Mouse (Mus musculus): ENCODE results near the gene Arxes1.
"Not testable (repeated sequence)": the region's sequence is repeated elsewhere in the genome, so short reads cannot be mapped to it uniquely, and the experiment has no call there.

The Arxes1 gene

DNA sequence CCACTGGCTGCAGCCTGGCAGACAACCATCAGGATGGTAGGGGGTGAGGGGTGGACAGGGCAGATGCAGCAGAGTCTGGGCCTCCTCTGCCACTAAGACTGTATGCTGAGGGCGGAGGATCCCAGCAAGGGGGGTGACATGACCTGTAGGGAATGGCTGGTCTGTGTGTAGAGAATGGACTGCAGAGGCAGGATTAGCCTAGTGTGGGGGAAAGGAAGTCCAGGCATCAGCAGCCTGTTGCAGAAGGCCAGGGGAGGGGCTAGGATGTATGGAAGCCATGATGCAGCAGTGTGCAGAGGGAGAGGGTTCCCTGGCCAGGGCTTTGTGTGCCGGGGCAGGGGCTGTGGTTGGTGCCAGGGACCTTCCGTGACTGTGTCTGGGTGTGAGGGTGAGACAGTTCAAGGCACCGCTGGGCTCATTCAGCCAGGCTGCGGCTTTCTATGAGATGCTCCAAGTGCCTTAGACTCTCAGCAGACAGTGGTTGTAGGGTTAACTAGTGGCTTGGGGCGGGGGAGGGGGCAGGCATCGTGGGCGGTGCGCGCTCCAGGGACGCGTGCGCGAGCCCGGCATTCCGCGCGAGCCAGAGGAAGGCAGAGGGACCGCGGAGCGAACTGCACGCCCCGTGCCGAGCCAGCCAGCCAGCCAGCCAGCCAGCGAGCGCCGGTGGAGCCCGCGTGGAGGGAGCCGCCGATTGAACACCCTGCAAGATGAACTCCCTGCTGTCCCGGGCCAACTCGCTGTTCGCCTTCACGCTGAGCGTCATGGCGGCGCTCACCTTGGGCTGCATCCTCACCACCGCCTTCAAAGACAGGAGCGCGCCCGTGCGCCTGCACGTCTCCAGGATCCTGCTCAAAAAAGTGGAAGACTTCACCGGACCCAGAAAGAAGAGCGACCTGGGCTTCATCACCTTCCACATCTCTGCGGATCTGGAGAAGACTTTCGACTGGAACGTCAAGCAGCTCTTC lies at the start of gene Arxes1:
Gene Arxes1, plus strand, starts transcription at position 569 of the 965 bp plus-strand sequence.
- DNase-seq (ENCODE audit: low spot score in 2 of 2): peak; percentile 30 to 39

DNA sequence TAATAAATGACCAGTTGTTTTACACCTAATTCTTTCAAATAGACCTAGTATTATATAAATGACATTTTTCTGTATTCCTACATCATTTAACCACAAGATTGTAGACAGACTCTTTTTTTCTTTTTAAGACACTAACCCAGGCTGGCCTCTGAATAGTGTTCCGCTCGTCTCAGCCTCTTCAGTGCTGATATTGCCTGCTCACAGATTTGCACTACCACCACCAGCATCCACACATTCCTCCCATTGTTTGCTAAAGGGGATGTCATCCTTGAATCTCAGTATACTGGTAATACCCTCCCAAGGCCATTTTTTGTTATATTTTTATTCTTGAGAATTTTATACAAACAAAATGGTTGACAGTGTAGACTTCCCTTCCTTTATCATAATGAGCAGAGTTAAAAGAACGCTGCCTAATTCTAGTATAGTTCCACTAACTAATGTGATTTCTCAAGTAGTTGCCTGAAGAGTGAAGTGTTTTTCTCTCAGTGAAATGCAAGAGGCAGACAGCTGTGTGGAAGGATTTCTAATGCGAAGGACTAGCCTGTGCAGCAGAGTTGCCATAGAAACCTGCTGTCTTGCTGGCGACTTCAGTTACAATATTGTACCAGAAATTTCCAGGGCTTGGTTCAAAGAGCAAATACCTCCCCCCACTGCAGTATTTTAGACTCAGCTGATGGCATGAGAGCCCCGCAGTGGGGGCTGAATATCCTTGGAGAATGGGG lies 48.5 kb upstream of the Arxes1 start:
- peak; percentile 34 to 63 for DNase-seq (ENCODE audit: low spot score in 2 of 2)

DNA sequence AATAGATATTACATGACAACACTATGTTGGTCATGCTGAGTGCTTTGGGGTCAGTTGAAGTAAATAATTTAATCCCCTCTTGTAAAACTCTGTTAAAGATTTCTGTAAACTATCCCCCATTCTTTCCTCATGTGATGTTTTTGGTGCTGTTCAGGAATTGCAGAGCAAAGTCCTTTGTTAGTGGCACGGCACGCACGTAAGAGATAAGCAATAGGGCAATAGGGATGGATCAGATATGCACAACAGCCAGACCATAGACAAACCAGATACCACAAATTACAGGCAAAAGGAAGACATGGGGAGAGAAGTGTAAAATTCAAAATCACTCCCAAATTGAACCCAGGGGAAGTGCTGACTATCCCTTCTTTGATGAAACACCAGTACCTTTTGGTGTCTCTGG lies 46.9 kb upstream of the Arxes1 start:
- DNase-seq (ENCODE audit: low spot score in 2 of 2): no peak

DNA sequence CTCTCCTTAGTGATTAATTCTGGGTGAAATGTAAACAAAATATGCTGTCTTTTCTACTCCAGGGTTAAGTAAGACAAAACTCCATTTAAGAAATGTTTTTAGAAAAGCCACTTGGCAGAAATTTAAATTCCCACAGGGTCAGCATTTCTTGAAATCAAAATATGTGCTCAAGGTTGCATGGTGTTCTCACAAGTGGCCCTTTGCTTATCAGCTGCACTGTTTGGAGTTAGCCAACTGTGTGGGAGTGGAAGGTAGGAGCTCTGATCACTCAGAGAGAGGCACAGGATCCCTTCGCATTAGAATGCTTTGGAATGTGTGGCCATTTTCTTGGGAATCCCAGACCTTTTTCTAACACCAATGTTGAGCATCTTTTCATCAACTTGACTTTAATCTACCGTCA lies 42.5 kb upstream of the Arxes1 start:
- no peak for DNase-seq (ENCODE audit: low spot score in 2 of 2)

DNA sequence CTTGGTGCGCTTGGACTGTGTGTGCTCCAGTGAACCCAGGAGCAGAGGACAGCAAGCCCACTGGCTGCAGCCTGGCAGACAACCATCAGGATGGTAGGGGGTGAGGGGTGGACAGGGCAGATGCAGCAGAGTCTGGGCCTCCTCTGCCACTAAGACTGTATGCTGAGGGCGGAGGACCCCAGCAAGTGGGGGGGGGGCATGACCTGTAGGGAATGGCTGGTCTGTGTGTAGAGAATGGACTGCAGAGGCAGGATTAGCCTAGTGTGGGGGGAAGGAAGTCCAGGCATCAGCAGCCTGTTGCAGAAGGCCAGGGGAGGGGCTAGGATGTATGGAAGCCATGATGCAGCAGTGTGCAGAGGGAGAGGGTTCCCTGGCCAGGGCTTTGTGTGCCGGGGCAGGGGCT lies 40.0 kb upstream of the Arxes1 start:
- not testable (repeated sequence) for DNase-seq (ENCODE audit: low spot score in 2 of 2)

DNA sequence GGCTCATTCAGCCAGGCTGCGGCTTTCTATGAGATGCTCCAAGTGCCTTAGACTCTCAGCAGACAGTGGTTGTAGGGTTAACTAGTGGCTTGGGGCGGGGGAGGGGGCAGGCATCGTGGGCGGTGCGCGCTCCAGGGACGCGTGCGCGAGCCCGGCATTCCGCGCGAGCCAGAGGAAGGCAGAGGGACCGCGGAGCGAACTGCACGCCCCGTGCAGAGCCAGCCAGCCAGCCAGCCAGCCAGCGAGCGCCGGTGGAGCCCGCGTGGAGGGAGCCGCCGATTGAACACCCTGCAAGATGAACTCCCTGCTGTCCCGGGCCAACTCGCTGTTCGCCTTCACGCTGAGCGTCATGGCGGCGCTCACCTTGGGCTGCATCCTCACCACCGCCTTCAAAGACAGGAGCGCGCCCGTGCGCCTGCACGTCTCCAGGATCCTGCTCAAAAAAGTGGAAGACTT lies 39.5 kb upstream of the Arxes1 start, which contains the start of gene Arxes2:
Gene Arxes2, plus strand, starts transcription at position 161 of the 456 bp plus-strand sequence.
- peak in 1 of 2 experiments; percentile 39 for DNase-seq (ENCODE audit: low spot score in 2 of 2)

DNA sequence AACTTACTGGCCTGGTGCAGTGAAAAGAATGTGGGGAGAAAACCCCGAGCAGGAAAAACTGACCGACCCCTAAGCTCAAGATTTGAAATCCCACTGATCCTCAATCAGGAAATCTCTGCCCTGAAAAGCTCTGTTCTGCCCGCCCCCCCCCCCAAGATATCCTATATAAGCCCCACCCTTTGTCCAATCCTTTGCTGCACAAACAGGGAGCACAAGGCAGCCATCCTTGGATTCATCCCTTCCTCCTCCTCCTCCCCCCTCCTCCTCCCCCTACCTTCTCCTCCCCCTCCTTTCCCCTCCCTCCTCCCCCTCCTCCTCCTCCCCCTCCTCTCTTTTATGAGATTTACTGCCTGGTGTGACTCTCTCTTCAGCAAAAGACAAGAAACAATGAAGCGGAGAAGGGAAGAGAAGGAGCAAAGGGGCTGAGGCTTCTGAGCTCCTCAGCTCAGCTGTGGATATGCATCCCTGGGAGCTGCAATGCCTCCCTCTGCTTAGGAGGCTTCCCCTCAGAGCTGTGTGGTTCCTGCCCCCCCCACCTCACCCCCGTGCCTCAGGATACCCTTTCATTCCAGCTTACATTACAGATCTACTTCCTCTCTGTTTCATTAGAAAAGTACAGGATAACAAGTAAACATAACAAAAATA lies 25.8 kb upstream of the Arxes1 start:
- no peak for DNase-seq (ENCODE audit: low spot score in 2 of 2)

DNA sequence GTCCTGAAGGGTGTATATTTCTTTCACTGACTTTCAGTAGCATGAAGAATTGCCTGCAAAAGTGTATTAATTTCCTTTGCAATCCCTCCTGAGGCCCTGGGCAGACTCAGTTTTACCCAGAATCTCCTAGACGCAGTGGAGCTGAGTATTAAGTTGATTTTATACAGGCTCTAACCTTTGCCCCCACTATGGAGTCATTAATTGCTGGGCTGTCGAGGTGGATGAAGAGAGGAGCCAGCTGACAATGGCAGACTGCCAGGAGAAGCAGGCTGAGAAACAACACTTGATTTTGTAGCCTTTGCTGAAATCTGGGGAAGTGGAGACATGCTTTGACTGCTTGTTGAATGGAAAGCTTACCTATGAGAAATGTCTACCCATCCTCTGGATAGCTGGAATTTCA lies 18.8 kb upstream of the Arxes1 start:
- DNase-seq (ENCODE audit: low spot score in 2 of 2): peak in 1 of 2 experiments; percentile 22

DNA sequence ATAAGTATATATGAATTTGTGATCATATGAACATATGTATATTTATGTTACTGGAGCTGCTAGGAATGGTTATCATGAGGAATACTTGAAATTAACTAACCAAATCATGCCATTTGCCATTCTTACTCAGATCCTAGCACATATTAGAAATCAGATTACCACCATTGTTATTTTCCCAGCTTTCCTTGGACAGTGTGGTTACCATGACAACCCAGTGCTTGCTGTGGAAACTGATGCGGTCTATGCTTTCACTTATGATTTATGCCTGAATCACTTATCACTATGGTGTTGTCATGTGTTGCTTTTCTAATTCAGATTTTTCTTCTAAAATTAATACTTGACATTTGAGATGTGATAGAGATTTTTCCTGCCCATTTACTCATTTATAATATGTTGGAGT lies 2.8 kb upstream of the Arxes1 start:
- DNase-seq (ENCODE audit: low spot score in 2 of 2): peak in 1 of 2 experiments; percentile 23

DNA sequence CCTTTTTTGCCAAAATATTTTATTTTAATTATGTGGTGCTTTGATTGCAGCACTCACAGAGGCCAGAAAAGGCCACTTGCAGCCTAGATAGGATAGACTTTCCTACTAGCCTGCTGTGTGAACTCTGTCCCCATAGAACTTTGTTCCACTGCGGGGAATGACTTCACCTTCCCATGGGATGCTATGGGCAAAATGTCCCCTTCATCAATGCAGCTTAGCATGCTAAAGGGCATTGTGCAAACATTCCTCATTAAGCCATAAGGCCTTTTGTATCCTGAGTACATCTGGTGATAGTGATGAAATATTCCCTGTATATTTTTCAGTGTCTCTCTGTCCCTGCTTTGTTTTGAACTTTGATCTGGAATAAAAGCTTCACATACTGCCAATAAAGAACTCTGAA lies 10.6 kb downstream of the Arxes1 start:
- no peak for DNase-seq (ENCODE audit: low spot score in 2 of 2)

DNA sequence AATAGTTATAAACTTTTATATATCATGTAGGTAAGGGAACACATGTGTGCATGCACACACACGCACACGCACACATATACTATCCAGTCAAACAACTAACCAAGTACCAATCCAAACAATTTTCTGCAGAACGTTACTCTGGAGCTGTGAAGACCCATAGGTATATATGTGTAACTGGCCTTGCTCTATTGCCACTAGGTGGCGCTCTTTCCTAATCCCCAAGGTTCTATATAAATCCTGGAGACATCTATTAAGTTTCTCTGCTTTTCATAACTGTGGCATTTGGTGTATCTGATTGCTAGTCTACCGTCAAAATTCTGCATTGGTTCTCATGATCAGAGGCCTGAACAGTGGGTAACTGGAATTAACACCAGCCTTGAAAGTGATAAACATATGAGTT lies 14.4 kb downstream of the Arxes1 start:
- DNase-seq (ENCODE audit: low spot score in 2 of 2): peak; percentile 69 to 78

DNA sequence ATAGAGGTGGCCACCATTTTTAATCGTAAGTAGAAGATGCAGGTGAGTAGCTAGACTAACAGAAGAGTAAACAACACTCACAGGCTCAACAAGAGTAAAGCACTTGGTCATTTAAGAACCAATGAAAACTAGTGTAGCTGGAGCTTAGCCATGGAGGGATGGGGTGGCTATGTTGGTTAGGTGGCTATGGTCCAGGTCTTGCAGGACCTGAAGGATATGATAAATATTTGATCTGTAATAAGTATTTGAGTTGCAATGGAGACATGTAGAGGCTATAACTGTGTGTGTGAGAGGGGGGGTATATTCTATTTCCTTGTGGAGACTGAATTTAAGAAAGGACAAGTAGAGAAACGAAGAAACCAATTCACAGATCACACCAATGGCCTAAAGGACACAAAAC lies 18.1 kb downstream of the Arxes1 start:
- DNase-seq (ENCODE audit: low spot score in 2 of 2): no peak

DNA sequence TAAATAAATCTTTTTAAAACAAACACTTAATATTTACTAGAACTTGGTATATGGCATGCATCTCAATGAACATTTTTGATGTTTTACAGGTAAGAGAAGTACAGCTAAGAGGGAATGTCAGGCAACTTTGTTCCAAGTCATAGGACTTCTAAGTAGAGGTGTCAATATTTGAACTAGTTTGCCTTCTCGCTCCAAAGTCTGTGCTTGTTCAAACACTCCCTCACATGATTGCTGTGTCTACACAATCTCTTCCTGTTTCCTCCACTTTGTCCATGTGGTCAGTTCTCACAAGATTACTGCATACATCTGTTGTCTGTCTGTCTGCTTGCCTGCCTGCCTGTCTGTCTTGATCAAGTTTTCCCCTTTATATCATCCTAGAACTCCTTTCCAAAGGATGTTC lies 27.5 kb downstream of the Arxes1 start:
- no peak for DNase-seq (ENCODE audit: low spot score in 2 of 2)

DNA sequence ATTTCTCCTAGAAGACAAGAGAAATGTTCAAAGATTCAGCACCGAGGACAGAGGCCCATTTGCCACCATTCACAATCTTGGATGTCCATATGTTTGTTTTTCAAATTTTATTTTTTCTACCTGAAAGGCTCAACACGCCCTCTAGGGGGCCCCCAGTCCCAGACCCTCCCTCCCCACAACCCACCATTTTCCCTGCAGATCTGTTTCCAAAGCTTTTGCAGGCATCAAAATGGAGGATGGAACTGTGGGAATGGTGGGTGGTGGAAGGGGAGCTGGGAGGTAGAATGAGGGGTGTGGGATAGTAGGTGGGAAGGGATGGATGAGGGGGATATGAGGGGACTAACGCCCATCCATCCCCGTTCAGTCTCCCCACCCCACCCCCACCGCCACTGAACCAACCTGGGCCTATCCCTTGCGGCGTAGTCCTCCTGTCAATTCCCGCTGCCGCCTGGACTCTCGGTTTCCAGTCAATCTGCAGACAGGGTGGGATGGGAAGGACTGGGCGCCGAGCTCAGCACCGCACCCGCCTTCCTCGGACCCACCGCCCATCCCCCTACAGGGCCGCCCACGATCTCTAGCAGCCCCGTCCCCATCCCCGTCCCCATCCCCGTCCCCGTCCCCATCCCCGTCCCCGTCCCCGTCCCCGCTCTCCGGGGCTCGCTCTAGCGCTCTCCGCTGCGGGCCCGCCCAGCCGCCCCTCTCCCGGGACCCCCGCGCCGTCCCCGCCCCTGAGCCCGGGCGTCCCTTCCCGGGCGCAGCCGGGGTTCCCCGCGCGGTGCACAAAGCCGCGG lies 34.2 kb downstream of the Arxes1 start:
- DNase-seq (ENCODE audit: low spot score in 2 of 2): peak; percentile 43 to 50

DNA sequence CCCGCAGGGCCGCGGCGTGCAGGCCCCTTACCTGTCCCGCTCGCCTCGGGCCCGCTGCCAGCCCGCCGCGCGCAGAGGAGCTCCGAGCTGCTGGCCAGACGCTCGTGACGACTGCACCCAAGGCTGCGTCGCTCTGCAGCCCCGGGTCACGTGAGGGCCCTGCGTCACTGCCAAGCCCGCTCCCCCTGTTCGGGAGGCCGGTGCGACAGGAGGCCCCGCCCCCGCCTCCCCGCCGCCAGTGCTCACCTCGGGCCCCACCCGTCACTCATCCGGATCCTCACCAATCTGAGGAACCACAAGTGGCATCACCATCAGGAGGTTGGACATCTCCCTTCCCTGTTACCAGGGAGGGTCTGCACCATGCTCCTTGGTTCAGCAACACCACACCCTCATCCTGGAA lies 34.9 kb downstream of the Arxes1 start, which contains the start of gene Bex2:
Gene Bex2, minus strand, starts transcription at position 217 of the 400 bp plus-strand sequence.
- peak; percentile 27 to 70 for DNase-seq (ENCODE audit: low spot score in 2 of 2)

Data from right cerebral cortex, postnatal 10 days (tissue).